ENCODE assay signal across 18 mouse cellular contexts in genomic region chr7:17038018-17038695, GRCm38 (mm10). TPM values are rescaled to one million over a fixed set of nuclear protein-coding genes. Genes with fewer than 3 reads are reported as not detected.
DNase-seq lines count a peak whose midpoint lies in the region; ATAC-seq and TF ChIP-seq lines count a peak whose summit lies in the region.
"Had no signal": no experiment of that assay in that cellular context is flagged by ENCODE, and none has a peak within 500 bp of the region (broad histone marks: within the 10 kb centered on the region; RNA-seq: fewer than 3 reads in every experiment).

No protein-coding gene starts in this region.

- no peak for DNase-seq in heart, postnatal 10 days
- peak; percentile 70 for DNase-seq in hindbrain, postnatal 0 days (ENCODE audit: low spot score)
- DNase-seq in kidney, postnatal 10 days = no peak
- no peak for DNase-seq in ovary, adult 18-20 months (ENCODE audit: low spot score)
- no peak for DNase-seq in adrenal gland, postnatal 25 days
- DNase-seq: adrenal gland, postnatal 36 days; cerebellum, adult 11 months; gastrocnemius, postnatal 25 days; layer of hippocampus, postnatal 36 days; thymus, postnatal 36 days had no signal

- intact Hi-C loops in heart, postnatal 10 days (cut with DNase I) = no loop called here

- ATAC-seq in heart, embryonic 13.5 days (ENCODE audit: extremely low read depth, insufficient number of reproducible peaks, low FRiP score, low TSS enrichment) = no peak
- ATAC-seq in forebrain, embryonic 15.5 days (replicated peaks) = 0 out of 2 replicates have a peak, but pooled peaks have one; percentile 19
- ATAC-seq in hindbrain, postnatal 0 days = peak; percentile 88
- peak; percentile 57; the same call in 1 of the 2 replicates for ATAC-seq in neural tube, embryonic 13.5 days (ENCODE audit: low read depth)

- H3K9ac ChIP-seq in heart, embryonic 13.5 days = peak overlapping the region; percentile 25; the same call in 1 of the 2 replicates
- H3K9ac ChIP-seq in forebrain, embryonic 15.5 days (replicated peaks) = no peak overlapping the region
- H3K9ac ChIP-seq in hindbrain, postnatal 0 days (replicated peaks; ENCODE audit: low read length) = no peak overlapping the region
- H3K9ac ChIP-seq in neural tube, embryonic 13.5 days = no peak overlapping the region
- H3K9ac ChIP-seq: heart, embryonic 12.5 days; limb, embryonic 12.5 days; liver, embryonic 15.5 days; stomach, embryonic 15.5 days had no signal

- TF ChIP-seq CTCF in hindbrain, postnatal 0 days (IDR thresholded peaks at IDR 0.05; ENCODE audit: low read depth) = no peak

- 60% methylated on average over 9 of the region's 9 CpGs for WGBS in heart, embryonic 13.5 days
- WGBS in forebrain, embryonic 15.5 days = 45% methylated on average over 9 of the region's 9 CpGs
- 36% methylated on average over 9 of the region's 9 CpGs for WGBS in hindbrain, postnatal 0 days
- WGBS in neural tube, embryonic 13.5 days = 39% methylated on average over 9 of the region's 9 CpGs

- H3K36me3 ChIP-seq in heart, embryonic 13.5 days = peaks cover 93% of the 10 kb centered on the region
- no peaks in the 10 kb centered on the region; the same call in 1 of the 2 replicates for H3K36me3 ChIP-seq in forebrain, embryonic 15.5 days
- peaks cover 16% of the 10 kb centered on the region for H3K36me3 ChIP-seq in hindbrain, postnatal 0 days (ENCODE audit: insufficient read depth, low read length)
- H3K36me3 ChIP-seq in neural tube, embryonic 13.5 days = peaks cover 3% of the 10 kb centered on the region; the same call in 1 of the 2 replicates

- H3K4me2 ChIP-seq in heart, embryonic 13.5 days = no peak overlapping the region
- no peak overlapping the region for H3K4me2 ChIP-seq in forebrain, embryonic 15.5 days (replicated peaks)
- H3K4me2 ChIP-seq in hindbrain, postnatal 0 days (ENCODE audit: low read depth, low read length) = no peak overlapping the region
- no peak overlapping the region for H3K4me2 ChIP-seq in neural tube, embryonic 13.5 days
- H3K4me2 ChIP-seq: heart, embryonic 12.5 days; limb, embryonic 12.5 days; liver, embryonic 15.5 days; stomach, embryonic 15.5 days had no signal

- peaks cover 5% of the 10 kb centered on the region; the same call in 1 of the 2 replicates for H3K4me1 ChIP-seq in heart, embryonic 13.5 days
- no peaks in the 10 kb centered on the region for H3K4me1 ChIP-seq in forebrain, embryonic 15.5 days
- H3K4me1 ChIP-seq in hindbrain, postnatal 0 days (ENCODE audit: insufficient read depth, low read length) = no peaks in the 10 kb centered on the region
- peaks cover 8% of the 10 kb centered on the region; the same call in 1 of the 2 replicates for H3K4me1 ChIP-seq in neural tube, embryonic 13.5 days (replicated peaks)
- H3K4me1 ChIP-seq: limb, embryonic 12.5 days; liver, embryonic 15.5 days; stomach, embryonic 15.5 days had no signal

- H3K9me3 ChIP-seq in heart, embryonic 13.5 days = no peaks in the 10 kb centered on the region
- H3K9me3 ChIP-seq in forebrain, embryonic 15.5 days = no peaks in the 10 kb centered on the region
- no peaks in the 10 kb centered on the region for H3K9me3 ChIP-seq in hindbrain, postnatal 0 days (ENCODE audit: low read length)
- no peaks in the 10 kb centered on the region for H3K9me3 ChIP-seq in neural tube, embryonic 13.5 days
- H3K9me3 ChIP-seq: limb, embryonic 12.5 days; liver, embryonic 15.5 days; stomach, embryonic 15.5 days had no signal

- H3K27me3 ChIP-seq in heart, embryonic 13.5 days (replicated peaks) = no peaks in the 10 kb centered on the region
- H3K27me3 ChIP-seq in forebrain, embryonic 15.5 days = no peaks in the 10 kb centered on the region
- H3K27me3 ChIP-seq in hindbrain, postnatal 0 days (ENCODE audit: insufficient read depth, low read length) = no peaks in the 10 kb centered on the region
- H3K27me3 ChIP-seq in neural tube, embryonic 13.5 days = no peaks in the 10 kb centered on the region
- H3K27me3 ChIP-seq: heart, embryonic 12.5 days; limb, embryonic 12.5 days; liver, embryonic 15.5 days; stomach, embryonic 15.5 days had no signal

- H3K27ac ChIP-seq in heart, embryonic 13.5 days (replicated peaks) = no peak overlapping the region
- no peak overlapping the region for H3K27ac ChIP-seq in forebrain, embryonic 15.5 days (replicated peaks)
- H3K27ac ChIP-seq in hindbrain, postnatal 0 days = peak overlapping the region; percentile 67
- H3K27ac ChIP-seq in neural tube, embryonic 13.5 days (replicated peaks) = no peak overlapping the region
- H3K27ac ChIP-seq: limb, embryonic 12.5 days; liver, embryonic 15.5 days; stomach, embryonic 15.5 days had no signal

- no peak overlapping the region for H3K4me3 ChIP-seq in heart, embryonic 13.5 days
- no peak overlapping the region for H3K4me3 ChIP-seq in forebrain, embryonic 15.5 days
- H3K4me3 ChIP-seq in hindbrain, postnatal 0 days (ENCODE audit: low read length) = no peak overlapping the region
- H3K4me3 ChIP-seq in neural tube, embryonic 13.5 days = no peak overlapping the region
- H3K4me3 ChIP-seq: heart, embryonic 12.5 days; limb, embryonic 12.5 days; liver, embryonic 15.5 days; stomach, embryonic 15.5 days had no signal

RNA-seq across cellular contexts. Expression of gene Ppp5c, which starts 10.4 kb away (rescaled TPM):
- 82.3 and 94.0 TPM in 2 replicates for polyA plus RNA-seq in heart, embryonic 13.5 days (2015; fragmentation: Nextera tagmentation; extraction: Ambion mirVana)
- 100 to 1,000 TPM; 104 to 105 TPM for total RNA-seq in heart, postnatal 10 days (2021)
- polyA plus RNA-seq in forebrain, embryonic 15.5 days (2015; fragmentation: Nextera tagmentation; extraction: Ambion mirVana) = 103 and 111 TPM in 2 replicates
- 68.9 and 86.0 TPM in 2 replicates for total RNA-seq in hindbrain, postnatal 0 days (2014; rRNA removed)
- 140 and 143 TPM in 2 replicates for polyA plus RNA-seq in hindbrain, postnatal 0 days (2015; fragmentation: Nextera tagmentation; extraction: Ambion mirVana)
- 116 and 127 TPM in 2 replicates for polyA plus RNA-seq in neural tube, embryonic 13.5 days (2015; fragmentation: Nextera tagmentation; extraction: Ambion mirVana)
- total RNA-seq in adrenal gland, postnatal 25 days (2021) = 93.6 and 103 TPM in 2 replicates

RNA-seq across cellular contexts. Expression of gene Hif3a, which starts 24.1 kb away (rescaled TPM):
- 26.7 and 26.8 TPM in 2 replicates for polyA plus RNA-seq in heart, embryonic 13.5 days (2015; fragmentation: Nextera tagmentation; extraction: Ambion mirVana)
- 1 to 10 TPM; 1.5 to 7.1 TPM for total RNA-seq in heart, postnatal 10 days (2021)
- 4.3 and 4.9 TPM in 2 replicates for polyA plus RNA-seq in forebrain, embryonic 15.5 days (2015; fragmentation: Nextera tagmentation; extraction: Ambion mirVana)
- total RNA-seq in hindbrain, postnatal 0 days (2014; rRNA removed) = 5.7 and 22.1 TPM in 2 replicates
- 2.5 and 3.4 TPM in 2 replicates for polyA plus RNA-seq in hindbrain, postnatal 0 days (2015; fragmentation: Nextera tagmentation; extraction: Ambion mirVana)
- 4.3 and 5.2 TPM in 2 replicates for polyA plus RNA-seq in neural tube, embryonic 13.5 days (2015; fragmentation: Nextera tagmentation; extraction: Ambion mirVana)
- 2.1 and 3.5 TPM in 2 replicates for total RNA-seq in adrenal gland, postnatal 25 days (2021)

RNA-seq across cellular contexts. Expression of gene Psg16, which starts 35.7 kb away (rescaled TPM):
- 0.10 TPM in 1 of 2 replicates, not detected in the other for polyA plus RNA-seq in heart, embryonic 13.5 days (2015; fragmentation: Nextera tagmentation; extraction: Ambion mirVana)
- under 1 TPM in 1 of 2 experiments, not detected in 1; 0.10 TPM for total RNA-seq in heart, postnatal 10 days (2021)
- 1.7 and 2.7 TPM in 2 replicates for polyA plus RNA-seq in forebrain, embryonic 15.5 days (2015; fragmentation: Nextera tagmentation; extraction: Ambion mirVana)
- 3.4 and 4.4 TPM in 2 replicates for total RNA-seq in hindbrain, postnatal 0 days (2014; rRNA removed)
- 5.8 and 6.6 TPM in 2 replicates for polyA plus RNA-seq in hindbrain, postnatal 0 days (2015; fragmentation: Nextera tagmentation; extraction: Ambion mirVana)
- 1.2 and 1.6 TPM in 2 replicates for polyA plus RNA-seq in neural tube, embryonic 13.5 days (2015; fragmentation: Nextera tagmentation; extraction: Ambion mirVana)
- 0.24 and 0.33 TPM in 2 replicates for total RNA-seq in adrenal gland, postnatal 25 days (2021)

RNA-seq across cellular contexts. Expression of gene Ccdc8, which starts 45.6 kb away (rescaled TPM):
- polyA plus RNA-seq in heart, embryonic 13.5 days (2015; fragmentation: Nextera tagmentation; extraction: Ambion mirVana) = 25.5 and 25.8 TPM in 2 replicates
- total RNA-seq in heart, postnatal 10 days (2021) = 10 to 100 TPM; 15.6 to 18.0 TPM
- 6.8 and 7.0 TPM in 2 replicates for polyA plus RNA-seq in forebrain, embryonic 15.5 days (2015; fragmentation: Nextera tagmentation; extraction: Ambion mirVana)
- total RNA-seq in hindbrain, postnatal 0 days (2014; rRNA removed) = 6.0 and 7.1 TPM in 2 replicates
- 3.0 and 3.6 TPM in 2 replicates for polyA plus RNA-seq in hindbrain, postnatal 0 days (2015; fragmentation: Nextera tagmentation; extraction: Ambion mirVana)
- 6.6 and 7.6 TPM in 2 replicates for polyA plus RNA-seq in neural tube, embryonic 13.5 days (2015; fragmentation: Nextera tagmentation; extraction: Ambion mirVana)
- total RNA-seq in adrenal gland, postnatal 25 days (2021) = 19.7 and 26.0 TPM in 2 replicates
- total RNA-seq: MEL had no signal

RNA-seq across cellular contexts. Expression of gene Gm42372, which starts 55.3 kb away (rescaled TPM):
- polyA plus RNA-seq in heart, embryonic 13.5 days (2015; fragmentation: Nextera tagmentation; extraction: Ambion mirVana) = 0.09 and 0.14 TPM in 2 replicates
- under 1 TPM in 1 of 2 experiments, not detected in 1; 0.10 TPM for total RNA-seq in heart, postnatal 10 days (2021)
- polyA plus RNA-seq in forebrain, embryonic 15.5 days (2015; fragmentation: Nextera tagmentation; extraction: Ambion mirVana) = 3.7 and 4.3 TPM in 2 replicates
- total RNA-seq in hindbrain, postnatal 0 days (2014; rRNA removed) = 36.9 and 41.7 TPM in 2 replicates
- polyA plus RNA-seq in hindbrain, postnatal 0 days (2015; fragmentation: Nextera tagmentation; extraction: Ambion mirVana) = 8.2 and 8.9 TPM in 2 replicates
- 3.3 and 3.5 TPM in 2 replicates for polyA plus RNA-seq in neural tube, embryonic 13.5 days (2015; fragmentation: Nextera tagmentation; extraction: Ambion mirVana)
- 1.1 and 2.1 TPM in 2 replicates for total RNA-seq in adrenal gland, postnatal 25 days (2021)
- total RNA-seq: gastrocnemius, postnatal 25 days; MEL had no signal
